Mouse (Mus musculus): ENCODE measurements around the gene Otop2.

Otop2 gene

GRCm38 (mm10) chr11:115300745-115301144 is 6.2 kb upstream of the Otop2 start:
- DNase-seq: no peak

GRCm38 (mm10) chr11:115301351-115301750 is 5.6 kb upstream of the Otop2 start:
- DNase-seq: no peak

GRCm38 (mm10) chr11:115303167-115303566 is 3.8 kb upstream of the Otop2 start:
- no peak for DNase-seq

GRCm38 (mm10) chr11:115308781-115309180 is 1.8 kb downstream of the Otop2 start:
- no peak for DNase-seq

GRCm38 (mm10) chr11:115314249-115314648 is 7.3 kb downstream of the Otop2 start:
- no peak for DNase-seq

GRCm38 (mm10) chr11:115317204-115317603 is 10.2 kb downstream of the Otop2 start:
- DNase-seq: no peak

- DNase-seq: no peak
Measured at GRCm38 (mm10) chr11:115318245-115319027, 11.5 kb downstream of the Otop2 start.

- DNase-seq: no peak
Measured at GRCm38 (mm10) chr11:115319704-115320383, 12.9 kb downstream of the Otop2 start.

- peak; percentile 62 to 65 for DNase-seq
Measured at GRCm38 (mm10) chr11:115321906-115322693, 15.1 kb downstream of the Otop2 start, which contains the start of gene Ush1g. TSS of gene Ush1g (minus strand) at chr11:115322041.

GRCm38 (mm10) chr11:115323354-115323753 is 16.4 kb downstream of the Otop2 start:
- no peak for DNase-seq

GRCm38 (mm10) chr11:115326730-115327129 is 19.8 kb downstream of the Otop2 start:
- no peak for DNase-seq

GRCm38 (mm10) chr11:115329339-115329738 is 22.4 kb downstream of the Otop2 start:
- peak; percentile 35 to 38 for DNase-seq

- DNase-seq: no peak
Measured at GRCm38 (mm10) chr11:115334531-115334930, 27.6 kb downstream of the Otop2 start, which contains the start of gene Otop3. TSS of gene Otop3 (plus strand) at chr11:115334731.

GRCm38 (mm10) chr11:115335223-115335622 is 28.3 kb downstream of the Otop2 start:
- no peak for DNase-seq

GRCm38 (mm10) chr11:115336115-115336514 is 29.2 kb downstream of the Otop2 start:
- no peak for DNase-seq

GRCm38 (mm10) chr11:115337350-115337749 is 30.4 kb downstream of the Otop2 start:
- DNase-seq: no peak

- DNase-seq: no peak
Measured at GRCm38 (mm10) chr11:115337826-115338225, 30.9 kb downstream of the Otop2 start.

GRCm38 (mm10) chr11:115341246-115341645 is 34.3 kb downstream of the Otop2 start:
- no peak for DNase-seq

- DNase-seq: no peak
Measured at GRCm38 (mm10) chr11:115341866-115342265, 34.9 kb downstream of the Otop2 start.

- peak; percentile 24 to 26 for DNase-seq
Measured at GRCm38 (mm10) chr11:115344967-115345366, 38.0 kb downstream of the Otop2 start.

- no peak for DNase-seq
Measured at GRCm38 (mm10) chr11:115345515-115345914, 38.6 kb downstream of the Otop2 start.

- DNase-seq: no peak
Measured at GRCm38 (mm10) chr11:115348681-115349248, 41.8 kb downstream of the Otop2 start.

GRCm38 (mm10) chr11:115349976-115350375 is 43.0 kb downstream of the Otop2 start:
- no peak for DNase-seq

Measured in B cell, adult 2 months (primary cell).